Mouse (Mus musculus) ES-Bruce4 (cell line): Measurements from ENCODE around the gene Celsr2.

Experiments
- CTCF ChIP-seq: IDR thresholded peaks from one replicate; pipeline ENCODE4 v1.8.1; 2011; ENCODE audit warnings: low read depth, low read length
- POLR2A ChIP-seq: IDR thresholded peaks from one replicate; pipeline ENCODE4 v1.8.1; 2011; ENCODE audit warnings: low read length; ENCODE audit not compliant: insufficient read depth

- no peak for TF ChIP-seq CTCF
- no peak for TF ChIP-seq POLR2A
Observed at GRCm38 (mm10) chr3:108392793-108393192, 22.6 kb downstream of the Celsr2 start.
